Mouse (Mus musculus): ENCODE data around the gene Fth1. TPM values are rescaled to one million over a fixed set of nuclear protein-coding genes. Genes with fewer than 3 reads are reported as not detected.

Gene Fth1
- polyA plus RNA-seq, 1 experiment from 2014 or later, result 3,783 TPM

DNA sequence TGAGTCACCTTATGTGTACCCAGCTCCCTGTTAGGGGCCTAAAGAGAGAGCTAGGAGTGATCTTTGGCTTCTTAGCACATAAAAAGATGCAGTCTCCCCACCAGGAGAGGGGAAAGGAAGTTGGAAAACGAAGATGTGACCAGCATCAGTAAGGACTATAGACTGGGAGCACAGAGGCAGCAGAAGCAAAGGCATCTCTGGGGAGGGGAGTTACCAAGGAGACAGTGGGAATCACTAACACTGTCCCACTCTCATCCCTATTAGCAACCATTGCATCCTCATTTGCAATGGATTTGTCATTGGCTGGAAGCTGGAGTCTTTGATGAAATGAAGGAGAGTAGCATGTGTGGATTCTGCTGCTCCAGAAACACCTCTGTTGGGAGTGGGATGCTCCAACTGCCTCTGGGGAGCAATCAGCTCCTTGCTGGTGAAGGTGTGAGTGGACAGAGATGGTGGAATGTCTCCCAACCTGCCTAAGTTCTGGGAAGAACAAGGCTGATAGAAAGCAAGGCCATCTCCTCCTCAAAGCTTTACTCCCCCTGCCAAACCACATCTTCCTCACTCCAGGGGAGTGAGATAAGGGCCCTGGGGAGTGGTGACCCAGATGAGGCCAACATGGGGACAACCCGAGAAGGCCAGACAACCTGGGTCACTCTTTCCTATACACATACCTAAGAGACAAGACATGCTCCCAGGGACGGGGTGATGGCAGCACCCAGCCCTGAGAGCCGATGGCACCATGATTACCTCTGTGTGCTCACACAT lies 23.6 kb upstream of the Fth1 start:
- no peaks in the 10 kb centered on the region for H3K27me3 ChIP-seq (replicated peaks; ENCODE audit: insufficient read depth, low read length)
- H3K36me3 ChIP-seq (ENCODE audit: insufficient read depth, low read length), result no peaks in the 10 kb centered on the region
- no peak overlapping the region for H3K4me3 ChIP-seq (ENCODE audit: low read depth, low read length)
- TF ChIP-seq EP300 (IDR thresholded peaks at IDR 0.05) (no peak), CTCF (IDR thresholded peaks at IDR 0.05) (no peak)
- H3K9ac ChIP-seq (replicated peaks; ENCODE audit: low read depth), result no peak overlapping the region
- WGBS, result 65% methylated on average over 4 of the region's 4 CpGs
- DNase-seq (ENCODE audit: low spot score) (no peak), ATAC-seq (no peak)
- H3K27ac ChIP-seq (ENCODE audit: low read length), result no peak overlapping the region
- H3K9me3 ChIP-seq (ENCODE audit: low read length), result no peaks in the 10 kb centered on the region
- H3K4me2 ChIP-seq (replicated peaks; ENCODE audit: low read depth, low read length), result no peak overlapping the region
- peaks cover 13% of the 10 kb centered on the region; the same call in 1 of the 2 replicates for H3K4me1 ChIP-seq (ENCODE audit: insufficient read depth, low read depth, low read length)

DNA sequence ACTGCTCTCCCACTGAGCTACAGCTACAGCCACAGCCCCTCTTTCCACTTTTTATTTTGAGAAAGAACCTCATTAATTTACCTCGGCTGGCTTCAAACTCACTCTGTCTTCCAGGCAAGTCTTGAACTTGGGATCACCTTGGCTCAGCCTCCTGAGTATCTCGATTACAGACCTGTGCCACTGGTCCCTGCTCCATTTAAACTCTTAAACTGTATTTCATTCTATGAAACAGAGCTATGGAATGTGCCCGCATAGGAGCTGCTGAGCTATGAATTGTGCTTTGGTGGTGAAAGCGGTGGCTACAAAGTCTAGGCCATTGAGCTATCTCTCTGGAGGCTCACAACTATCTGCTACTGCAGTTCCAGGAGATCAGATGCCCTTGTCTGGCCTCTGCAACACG lies 22.4 kb upstream of the Fth1 start:
- no peak overlapping the region for H3K4me2 ChIP-seq (replicated peaks; ENCODE audit: low read depth, low read length)
- TF ChIP-seq EP300 (IDR thresholded peaks at IDR 0.05), result no peak
- TF ChIP-seq CTCF (IDR thresholded peaks at IDR 0.05), result no peak
- no peaks in the 10 kb centered on the region for H3K36me3 ChIP-seq (ENCODE audit: insufficient read depth, low read length)
- H3K9ac ChIP-seq (replicated peaks; ENCODE audit: low read depth), result no peak overlapping the region
- H3K27me3 ChIP-seq (replicated peaks; ENCODE audit: insufficient read depth, low read length), result no peaks in the 10 kb centered on the region
- H3K27ac ChIP-seq (ENCODE audit: low read length), result no peak overlapping the region
- H3K4me1 ChIP-seq (ENCODE audit: insufficient read depth, low read depth, low read length), result peaks cover 13% of the 10 kb centered on the region; the same call in 1 of the 2 replicates
- no peaks in the 10 kb centered on the region for H3K9me3 ChIP-seq (ENCODE audit: low read length)
- H3K4me3 ChIP-seq (ENCODE audit: low read depth, low read length), result no peak overlapping the region
- DNase-seq (ENCODE audit: low spot score) (no peak), ATAC-seq (no peak)
- whole genome bisulfite sequencing, result 85% methylated on average over 5 of the region's 5 CpGs

DNA sequence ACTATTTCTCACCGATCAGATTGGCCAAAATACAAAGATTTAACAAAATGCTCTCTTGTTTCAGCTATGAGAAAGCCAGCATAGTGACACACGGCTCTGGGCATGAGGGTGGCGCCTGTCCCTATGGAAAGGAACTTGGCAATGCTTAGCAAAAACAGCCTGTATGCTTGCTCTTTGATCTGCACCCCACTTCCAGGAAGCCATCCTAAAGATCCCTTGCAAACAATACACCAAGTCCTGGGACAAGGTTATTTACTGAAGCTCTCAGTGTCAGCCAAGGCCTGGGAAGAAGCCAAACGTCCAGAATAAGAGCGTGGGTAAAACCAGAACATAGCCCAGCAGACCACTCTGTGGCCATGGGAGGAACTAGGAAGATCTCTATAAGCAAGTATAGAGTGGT lies 19.6 kb upstream of the Fth1 start:
- peak; percentile 26 for DNase-seq (ENCODE audit: low spot score)
- H3K9me3 ChIP-seq (ENCODE audit: low read length), result no peaks in the 10 kb centered on the region
- peak; percentile 61 for ATAC-seq
- H3K36me3 ChIP-seq (ENCODE audit: insufficient read depth, low read length), result no peaks in the 10 kb centered on the region
- no peaks in the 10 kb centered on the region for H3K4me1 ChIP-seq (ENCODE audit: insufficient read depth, low read depth, low read length)
- TF ChIP-seq CTCF (IDR thresholded peaks at IDR 0.05), result no peak
- peak; percentile 89 for TF ChIP-seq EP300 (IDR thresholded peaks at IDR 0.05)
- H3K4me3 ChIP-seq (ENCODE audit: low read depth, low read length), result no peak overlapping the region
- WGBS, result 41% methylated on average over 5 of the region's 5 CpGs
- no peak overlapping the region for H3K9ac ChIP-seq (replicated peaks; ENCODE audit: low read depth)
- H3K4me2 ChIP-seq (replicated peaks; ENCODE audit: low read depth, low read length), result no peak overlapping the region
- no peak overlapping the region for H3K27ac ChIP-seq (ENCODE audit: low read length)
- H3K27me3 ChIP-seq (replicated peaks; ENCODE audit: insufficient read depth, low read length), result no peaks in the 10 kb centered on the region

DNA sequence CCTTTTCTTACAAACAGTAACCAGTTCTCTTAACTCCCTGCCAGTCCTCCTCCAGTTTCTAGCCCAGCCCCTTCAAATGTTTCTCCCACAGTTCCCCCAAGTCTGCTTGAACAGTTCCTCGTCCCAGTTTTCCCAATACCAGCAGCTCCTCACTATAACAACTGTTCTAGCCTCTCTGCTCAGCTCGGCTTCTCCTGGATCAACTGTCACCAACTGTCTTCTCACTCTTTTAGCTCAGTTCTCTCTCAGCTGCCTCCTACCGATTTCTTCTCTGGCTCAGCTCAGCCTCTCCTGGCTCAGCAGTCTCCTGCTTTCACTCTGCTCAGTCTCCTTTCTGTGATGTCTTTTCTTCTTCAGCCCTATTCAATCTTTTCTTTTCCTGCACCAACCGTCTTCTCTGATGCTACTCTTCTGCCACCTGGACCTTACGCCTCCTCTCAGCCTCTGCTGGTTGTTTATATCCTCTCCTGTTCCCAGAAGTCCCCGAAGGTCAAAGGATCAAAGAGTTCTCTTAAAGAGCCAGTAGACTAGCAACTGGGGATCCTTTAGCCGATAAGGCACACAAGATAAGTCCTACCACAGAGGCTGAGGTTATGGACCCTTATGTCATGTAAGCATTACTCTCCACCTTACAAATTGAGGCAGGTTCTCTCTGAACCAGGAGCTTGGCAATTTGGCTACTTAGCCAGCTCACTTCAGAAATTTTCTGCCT lies 16.0 kb upstream of the Fth1 start:
- TF ChIP-seq CTCF (IDR thresholded peaks at IDR 0.05), result no peak; the same call in 1 of the 2 replicates
- TF ChIP-seq EP300 (IDR thresholded peaks at IDR 0.05), result no peak
- H3K27me3 ChIP-seq (replicated peaks; ENCODE audit: insufficient read depth, low read length), result no peaks in the 10 kb centered on the region
- H3K4me1 ChIP-seq (ENCODE audit: insufficient read depth, low read depth, low read length), result no peaks in the 10 kb centered on the region
- H3K27ac ChIP-seq (ENCODE audit: low read length), result no peak overlapping the region
- no peak overlapping the region for H3K9ac ChIP-seq (replicated peaks; ENCODE audit: low read depth)
- no peak for DNase-seq (ENCODE audit: low spot score)
- no peak overlapping the region for H3K4me2 ChIP-seq (replicated peaks; ENCODE audit: low read depth, low read length)
- no peak overlapping the region for H3K4me3 ChIP-seq (ENCODE audit: low read depth, low read length)
- no peak for ATAC-seq
- H3K36me3 ChIP-seq (ENCODE audit: insufficient read depth, low read length), result no peaks in the 10 kb centered on the region
- H3K9me3 ChIP-seq (ENCODE audit: low read length), result no peaks in the 10 kb centered on the region
- 19% methylated on average over 7 of the region's 7 CpGs for WGBS

DNA sequence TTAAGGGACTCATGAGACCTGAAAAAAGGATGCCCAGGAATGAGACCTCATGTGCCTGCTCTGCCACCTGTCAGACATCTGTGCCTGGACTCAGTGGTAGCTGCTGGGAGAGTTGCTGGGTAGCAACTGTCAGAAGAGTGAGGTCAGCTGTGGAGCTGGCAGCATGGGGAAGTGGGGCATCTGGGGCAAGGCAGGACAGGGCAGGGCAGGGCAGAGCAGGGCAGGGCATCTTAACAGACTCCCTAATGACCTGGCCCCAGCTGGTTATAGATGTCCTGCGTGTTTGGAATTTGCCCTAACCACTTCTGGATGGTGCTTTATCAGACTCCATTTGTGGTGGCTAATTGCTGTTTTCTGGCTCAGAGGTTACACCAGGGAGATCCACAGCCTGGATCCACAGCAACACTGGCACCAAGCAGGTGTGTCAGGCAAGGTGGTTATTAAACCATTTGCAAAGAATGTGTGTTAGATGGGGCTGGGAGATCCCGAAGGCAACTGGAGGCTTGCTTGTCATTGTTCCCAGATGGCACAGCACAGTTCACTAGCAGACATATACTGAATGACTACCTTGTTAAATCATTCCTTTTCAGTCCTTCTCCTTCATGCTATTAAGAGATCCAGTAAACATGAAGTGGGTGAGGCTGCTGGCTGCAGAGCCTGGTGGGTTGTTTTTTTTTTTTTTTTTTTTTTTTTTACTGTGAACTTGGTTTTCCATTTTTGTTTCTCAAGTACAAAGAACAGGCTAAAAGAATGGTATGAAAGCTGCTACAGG lies 14.1 kb upstream of the Fth1 start:
- no peak overlapping the region for H3K9ac ChIP-seq (replicated peaks; ENCODE audit: low read depth)

More for the DNA sequence above, 14.1 kb upstream of the Fth1 start:
- WGBS, result 59% methylated on average over 2 of the region's 2 CpGs
- DNase-seq (ENCODE audit: low spot score) (no peak), ATAC-seq (0 out of 2 replicates have a peak, but pooled peaks have one; percentile 26)
- Histone ChIP-seq H3K27me3 (replicated peaks; ENCODE audit: insufficient read depth, low read length) (no peaks in the 10 kb centered on the region), H3K9me3 (ENCODE audit: low read length) (no peaks in the 10 kb centered on the region), H3K4me1 (ENCODE audit: insufficient read depth, low read depth, low read length) (no peaks in the 10 kb centered on the region), H3K27ac (ENCODE audit: low read length) (no peak overlapping the region), H3K4me2 (replicated peaks; ENCODE audit: low read depth, low read length) (no peak overlapping the region), H3K36me3 (ENCODE audit: insufficient read depth, low read length) (no peaks in the 10 kb centered on the region), H3K4me3 (ENCODE audit: low read depth, low read length) (no peak overlapping the region)
- TF ChIP-seq EP300 (IDR thresholded peaks at IDR 0.05), result no peak
- TF ChIP-seq CTCF (IDR thresholded peaks at IDR 0.05), result no peak

All from lung, postnatal 0 days (tissue).